Comparison of ENCODE assay signal across 15 mouse cellular contexts in genomic region chrX:53337355-53337754, GRCm38 (mm10). TPM values are rescaled to one million over a fixed set of nuclear protein-coding genes. Genes with fewer than 3 reads are reported as not detected.
DNase-seq lines count a peak whose midpoint lies in the region; ATAC-seq and TF ChIP-seq lines count a peak whose summit lies in the region.
"Had no signal": no experiment of that assay in that cellular context is flagged by ENCODE, and none has a peak within 500 bp of the region (broad histone marks: within the 10 kb centered on the region; RNA-seq: fewer than 3 reads in every experiment).

No protein-coding gene starts in this region.

- H3K27ac ChIP-seq in forebrain, postnatal 0 days (ENCODE audit: low read depth, low read length) = no peak overlapping the region
- no peak overlapping the region for H3K27ac ChIP-seq in forebrain, embryonic 15.5 days (replicated peaks)
- H3K27ac ChIP-seq in layer of hippocampus, adult 2 months = no peak overlapping the region
- H3K27ac ChIP-seq: hindbrain, embryonic 13.5 days; midbrain, embryonic 12.5 days had no signal

- no peak overlapping the region for H3K4me3 ChIP-seq in forebrain, postnatal 0 days (ENCODE audit: low read depth, low read length)
- no peak overlapping the region for H3K4me3 ChIP-seq in forebrain, embryonic 15.5 days
- no peak overlapping the region for H3K4me3 ChIP-seq in layer of hippocampus, adult 2 months
- H3K4me3 ChIP-seq: erythroblast, embryonic 14.5 days; hindbrain, embryonic 13.5 days; midbrain, embryonic 12.5 days had no signal

- no peak overlapping the region for H3K4me2 ChIP-seq in forebrain, postnatal 0 days (ENCODE audit: low read depth)
- no peak overlapping the region for H3K4me2 ChIP-seq in forebrain, embryonic 15.5 days (replicated peaks)
- H3K4me2 ChIP-seq: hindbrain, embryonic 13.5 days; midbrain, embryonic 12.5 days had no signal

- DNase-seq in forebrain, postnatal 0 days = no peak
- no peak for DNase-seq in layer of hippocampus, adult 2 months (ENCODE audit: low spot score in 2 of 2)
- DNase-seq in layer of hippocampus, postnatal 10 days (ENCODE audit: low spot score in 2 of 2) = no peak
- DNase-seq in 416B (ENCODE audit: low read depth) (peak; percentile 53), Patski (ENCODE audit: low read depth, low spot score) (no peak)
- DNase-seq in cerebellum, postnatal 4 days (ENCODE audit: low spot score in 2 of 2) = no peak
- no peak for DNase-seq in right cerebral cortex, postnatal 25 days
- DNase-seq: cerebellum, postnatal 25 days; heart, adult 18-20 months; kidney, adult 9 months; left cerebral cortex, postnatal 4 days had no signal

- H3K36me3 ChIP-seq in forebrain, postnatal 0 days (ENCODE audit: insufficient read depth) = no peaks in the 10 kb centered on the region
- H3K36me3 ChIP-seq in forebrain, embryonic 15.5 days = no peaks in the 10 kb centered on the region
- H3K36me3 ChIP-seq: hindbrain, embryonic 13.5 days; midbrain, embryonic 12.5 days had no signal

- no peaks in the 10 kb centered on the region for H3K9me3 ChIP-seq in forebrain, postnatal 0 days (ENCODE audit: low read length)
- no peaks in the 10 kb centered on the region for H3K9me3 ChIP-seq in forebrain, embryonic 15.5 days
- H3K9me3 ChIP-seq: hindbrain, embryonic 13.5 days; midbrain, embryonic 12.5 days had no signal

- H3K27me3 ChIP-seq in forebrain, postnatal 0 days (ENCODE audit: insufficient read depth, low read length) = no peaks in the 10 kb centered on the region
- H3K27me3 ChIP-seq in forebrain, embryonic 15.5 days = no peaks in the 10 kb centered on the region
- H3K27me3 ChIP-seq in Patski = peaks cover 25% of the 10 kb centered on the region
- H3K27me3 ChIP-seq: hindbrain, embryonic 13.5 days; midbrain, embryonic 12.5 days had no signal

- CTCF ChIA-PET in Patski (lab: Charles Lee) = no interaction called here

- TF ChIP-seq CTCF in forebrain, postnatal 0 days (IDR thresholded peaks at IDR 0.05; ENCODE audit: low read depth) = peak; percentile 25; the same call in 1 of the 2 replicates
- TF ChIP-seq CTCF in layer of hippocampus, adult 2 months (conservative IDR thresholded peaks at IDR 0.05) = peak; percentile 54
- TF ChIP-seq CTCF in Patski (IDR thresholded peaks at IDR 0.05) = peak; percentile 42

- no peaks in the 10 kb centered on the region for H3K4me1 ChIP-seq in forebrain, postnatal 0 days (ENCODE audit: insufficient read depth)
- no peaks in the 10 kb centered on the region for H3K4me1 ChIP-seq in forebrain, embryonic 15.5 days
- H3K4me1 ChIP-seq: hindbrain, embryonic 13.5 days; midbrain, embryonic 12.5 days had no signal

- no peak overlapping the region for H3K9ac ChIP-seq in forebrain, postnatal 0 days
- H3K9ac ChIP-seq in forebrain, embryonic 15.5 days (replicated peaks) = no peak overlapping the region
- H3K9ac ChIP-seq: hindbrain, embryonic 13.5 days; midbrain, embryonic 12.5 days had no signal

- no peak for ATAC-seq in forebrain, postnatal 0 days
- ATAC-seq in forebrain, embryonic 15.5 days (replicated peaks) = no peak
- ATAC-seq in Patski = no peak

- in situ Hi-C loops in Patski (cut with MboI; ENCODE audit: low pct_unique_long_range_greater_than_20kb) = loop anchor here (5.0 kb wide), 1 partner anchor 50 kb away; no protein-coding TSS in a partner anchor

- POLR2A ChIA-PET in Patski (lab: Charles Lee) = no interaction called here

RNA-seq across cellular contexts. Expression of gene Mospd1, which starts 32.9 kb away (rescaled TPM):
- total RNA-seq in forebrain, postnatal 0 days (2014; rRNA removed) = 30.9 and 34.2 TPM in 2 replicates
- polyA plus RNA-seq in forebrain, postnatal 0 days (2015; fragmentation: Nextera tagmentation; extraction: Ambion mirVana) = 39.1 and 42.9 TPM in 2 replicates
- 54.6 and 57.9 TPM in 2 replicates for polyA plus RNA-seq in forebrain, embryonic 15.5 days (2015; fragmentation: Nextera tagmentation; extraction: Ambion mirVana)
- 10 to 100 TPM in 1 of 2 experiments, 1 to 10 TPM in 1; 9.7 to 12.4 TPM for total RNA-seq in layer of hippocampus, adult 2 months (2021)
- 10 to 100 TPM; 12.7 to 15.1 TPM for total RNA-seq in layer of hippocampus, postnatal 10 days (2021)
- 22.5 TPM for polyA plus RNA-seq in Patski (2021)
